Mouse (Mus musculus): ENCODE results near the gene Akap10. TPM values are rescaled to one million over a fixed set of nuclear protein-coding genes. Genes with fewer than 3 reads are reported as not detected.
A peak's percentile ranks its signal among the peaks of the same experiment; 100 is the strongest.
"Not testable (repeated sequence)": the region's sequence is repeated elsewhere in the genome, so short reads cannot be mapped to it uniquely, and the experiment has no call there.

The Akap10 gene
- total RNA-seq (2021): 10 to 100 TPM; 14.7 to 15.6 TPM
- long read RNA-seq, experiment 1, transcript Akap10-202 (15 exons, 3,874 nt): major isoform, 9 of 12 reads
- long read RNA-seq, experiment 1, partial matches to known transcripts: 2 of 12 reads
- long read RNA-seq, experiment 1, other reads (novel, unspliced or antisense): 1 of 12 reads
- long read RNA-seq, experiment 2, transcript Akap10-202 (15 exons, 3,874 nt): major isoform, 12 of 16 reads
- long read RNA-seq, experiment 2, partial matches to known transcripts: 0 of 16 reads
- long read RNA-seq, experiment 2, other reads (novel, unspliced or antisense): 4 of 16 reads

GRCm38 (mm10) chr11:61930098-61930517, at the start of gene Akap10:
Gene Akap10, minus strand, starts transcription at chr11:61930252.
- intact Hi-C loops (cut with DNase I): no loop called here
- DNase-seq: peak; percentile 96

- intact Hi-C loops (cut with DNase I): no loop called here
- no peak for DNase-seq
Measured at GRCm38 (mm10) chr11:61975783-61976182, 45.7 kb upstream of the Akap10 start.

GRCm38 (mm10) chr11:61974106-61974707, 44.2 kb upstream of the Akap10 start:
- intact Hi-C loops (cut with DNase I): no loop called here
- no peak for DNase-seq

- intact Hi-C loops (cut with DNase I): no loop called here
- DNase-seq: no peak
Measured at GRCm38 (mm10) chr11:61971441-61972221, 41.6 kb upstream of the Akap10 start.

GRCm38 (mm10) chr11:61970901-61971300, 40.8 kb upstream of the Akap10 start:
- DNase-seq: no peak
- intact Hi-C loops (cut with DNase I): no loop called here

- no peak for DNase-seq
- intact Hi-C loops (cut with DNase I): no loop called here
Measured at GRCm38 (mm10) chr11:61968875-61969274, 38.8 kb upstream of the Akap10 start.

- intact Hi-C loops (cut with DNase I): no loop called here
Measured at GRCm38 (mm10) chr11:61967034-61967433, 37.0 kb upstream of the Akap10 start.

GRCm38 (mm10) chr11:61964611-61965010, 34.6 kb upstream of the Akap10 start:
- DNase-seq: no peak
- intact Hi-C loops (cut with DNase I): no loop called here

More at GRCm38 (mm10) chr11:61967034-61967433, 37.0 kb upstream of the Akap10 start:
- no peak for DNase-seq

- intact Hi-C loops (cut with DNase I): no loop called here
- no peak for DNase-seq
Measured at GRCm38 (mm10) chr11:61963193-61963592, 33.1 kb upstream of the Akap10 start.

GRCm38 (mm10) chr11:61962684-61963083, 32.6 kb upstream of the Akap10 start:
- intact Hi-C loops (cut with DNase I): no loop called here
- DNase-seq: no peak

- intact Hi-C loops (cut with DNase I): no loop called here
- DNase-seq: no peak
Measured at GRCm38 (mm10) chr11:61960096-61960495, 30.0 kb upstream of the Akap10 start.

- DNase-seq: not testable (repeated sequence)
- intact Hi-C loops (cut with DNase I): loop anchor here (5.0 kb wide), 2 partner anchors 49 to 64 kb away; no protein-coding TSS in a partner anchor
Measured at GRCm38 (mm10) chr11:61958706-61959105, 28.7 kb upstream of the Akap10 start.

GRCm38 (mm10) chr11:61957296-61957813, 27.3 kb upstream of the Akap10 start:
- intact Hi-C loops (cut with DNase I): loop anchor here (5.0 kb wide), 2 partner anchors 50 to 65 kb away; no protein-coding TSS in a partner anchor
- DNase-seq: peak in 1 of 2 experiments; percentile 10

- peak; percentile 95 to 98 for DNase-seq
- intact Hi-C loops (cut with DNase I): loop anchor here (5.0 kb wide), 2 partner anchors 51 to 66 kb away; no protein-coding TSS in a partner anchor
Measured at GRCm38 (mm10) chr11:61956572-61957295, 26.7 kb upstream of the Akap10 start, which contains the start of gene Specc1. Gene Specc1, plus strand, starts transcription at chr11:61956763.

GRCm38 (mm10) chr11:61955951-61956350, 25.9 kb upstream of the Akap10 start:
- intact Hi-C loops (cut with DNase I): loop anchor here (5.0 kb wide), 2 partner anchors 51 to 66 kb away; no protein-coding TSS in a partner anchor
- DNase-seq: no peak

- no peak for DNase-seq
- intact Hi-C loops (cut with DNase I): loop anchor here (5.0 kb wide), 2 partner anchors 52 to 67 kb away; no protein-coding TSS in a partner anchor
Measured at GRCm38 (mm10) chr11:61955136-61955535, 25.1 kb upstream of the Akap10 start.

GRCm38 (mm10) chr11:61950632-61951031, 20.6 kb upstream of the Akap10 start:
- intact Hi-C loops (cut with DNase I): loop anchor here (2.0 to 5.0 kb wide), 3 partner anchors 94 to 328 kb away; no protein-coding TSS in a partner anchor
- DNase-seq: peak; percentile 80 to 91

- intact Hi-C loops (cut with DNase I): no loop called here
Measured at GRCm38 (mm10) chr11:61949315-61949714, 19.3 kb upstream of the Akap10 start.

GRCm38 (mm10) chr11:61946608-61947007, 16.6 kb upstream of the Akap10 start:
- no peak for DNase-seq

More at GRCm38 (mm10) chr11:61949315-61949714, 19.3 kb upstream of the Akap10 start:
- DNase-seq: peak; percentile 54 to 67

GRCm38 (mm10) chr11:61944417-61944816, 14.4 kb upstream of the Akap10 start:
- intact Hi-C loops (cut with DNase I): no loop called here

More at GRCm38 (mm10) chr11:61946608-61947007, 16.6 kb upstream of the Akap10 start:
- intact Hi-C loops (cut with DNase I): no loop called here

More at GRCm38 (mm10) chr11:61944417-61944816, 14.4 kb upstream of the Akap10 start:
- DNase-seq: no peak
